Mouse (Mus musculus) forebrain, embryonic 12.5 days (tissue): ENCODE results near the gene Slc45a1. TPM values are rescaled to one million over a fixed set of nuclear protein-coding genes. Genes with fewer than 3 reads are reported as not detected.

Experiments
- ATAC-seq: fragments of 200-750 bp; cut with Nextera tagmentation; 2 replicates; pipeline ENCODE4 v1.8.0; 2017; ENCODE audit warnings: moderate TSS enrichment; ENCODE audit not compliant: low FRiP score
- H3K27ac ChIP-seq: fragments of 300-500 bp; sonication (generic); 2 replicates; pipeline ENCODE4 v1.5.1; 2016; ENCODE audit warnings: mild to moderate bottlenecking
- H3K27me3 ChIP-seq: fragments of 300-500 bp; sonication (generic); 2 replicates; pipeline ENCODE4 v1.6.1; 2016; ENCODE audit warnings: mild to moderate bottlenecking
- H3K36me3 ChIP-seq: fragments of 300-500 bp; sonication (generic); replicated peaks from 2 replicates; pipeline ENCODE4 v1.6.1; 2016; ENCODE audit warnings: mild to moderate bottlenecking
- H3K4me1 ChIP-seq: fragments of 300-500 bp; sonication (generic); 2 replicates; pipeline ENCODE4 v1.6.1; 2016
- H3K4me2 ChIP-seq: fragments of 300-500 bp; sonication (generic); 2 replicates; pipeline ENCODE4 v1.6.1; 2016; ENCODE audit warnings: mild to moderate bottlenecking, moderate library complexity
- H3K4me3 ChIP-seq: fragments of 300-500 bp; sonication (generic); replicated peaks from 2 replicates; pipeline ENCODE4 v1.5.1; 2016; ENCODE audit warnings: mild to moderate bottlenecking
- H3K9ac ChIP-seq: fragments of 300-500 bp; sonication (generic); 2 replicates; pipeline ENCODE4 v1.6.1; 2016; ENCODE audit warnings: mild to moderate bottlenecking
- H3K9me3 ChIP-seq: fragments of 300-500 bp; sonication (generic); 2 replicates; pipeline ENCODE4 v1.6.1; 2016
- WGBS: fragments of 180-500 bp; shearing (Covaris S2); methylation state at CpG from one replicate; pipeline ENCODE4 v1.1.7; 2016; 5-methylcytosine and 5-hydroxymethylcytosine counted together
- polyA plus RNA-seq: library from polyadenylated mRNA; unstranded; fragments of >200 nt; fragmentation: Nextera tagmentation; extraction: Ambion mirVana; gene quantifications from 2 replicates; pipeline ENCODE4 v1.2.1, GENCODE M21; 2016

The Slc45a1 gene
- polyA plus RNA-seq, 1 experiment from 2014 or later: 7.3 TPM

- Histone ChIP-seq H3K27ac (no peak overlapping the region), H3K4me2 (no peak overlapping the region), H3K36me3 (no peaks in the 10 kb centered on the region), H3K9me3 (no peaks in the 10 kb centered on the region), H3K9ac (no peak overlapping the region), H3K4me3 (no peak overlapping the region), H3K27me3 (peaks cover 35% of the 10 kb centered on the region), H3K4me1 (peaks cover 7% of the 10 kb centered on the region; the same call in 1 of the 2 replicates)
- WGBS: 44% methylated on average over 9 of the region's 11 CpGs
- no peak for ATAC-seq
Measured at GRCm38 (mm10) chr4:150653072-150653599, 1.2 kb upstream of the Slc45a1 start.

GRCm38 (mm10) chr4:150649327-150649726 lies 2.6 kb downstream of the Slc45a1 start:
- ATAC-seq: no peak
- no peak overlapping the region for H3K4me2 ChIP-seq
- WGBS: 83% methylated on average over 5 of the region's 5 CpGs
- no peaks in the 10 kb centered on the region for H3K9me3 ChIP-seq
- H3K36me3 ChIP-seq: no peaks in the 10 kb centered on the region
- H3K4me3 ChIP-seq: no peak overlapping the region
- H3K9ac ChIP-seq: no peak overlapping the region
- H3K4me1 ChIP-seq: peaks cover 4% of the 10 kb centered on the region; the same call in 1 of the 2 replicates
- H3K27me3 ChIP-seq: peaks cover 25% of the 10 kb centered on the region
- H3K27ac ChIP-seq: no peak overlapping the region

GRCm38 (mm10) chr4:150644299-150644698 lies 7.7 kb downstream of the Slc45a1 start:
- Histone ChIP-seq H3K36me3 (peaks cover 7% of the 10 kb centered on the region; the same call in 1 of the 2 replicates), H3K27me3 (no peaks in the 10 kb centered on the region), H3K27ac (no peak overlapping the region), H3K9me3 (no peaks in the 10 kb centered on the region), H3K4me3 (no peak overlapping the region), H3K4me2 (no peak overlapping the region), H3K9ac (no peak overlapping the region), H3K4me1 (no peaks in the 10 kb centered on the region)
- 92% methylated on average over 9 of the region's 9 CpGs for WGBS
- no peak for ATAC-seq

GRCm38 (mm10) chr4:150636635-150637034 lies 15.3 kb downstream of the Slc45a1 start:
- no peaks in the 10 kb centered on the region for H3K9me3 ChIP-seq
- 71% methylated on average over 6 of the region's 6 CpGs for WGBS
- no peak overlapping the region for H3K9ac ChIP-seq
- H3K27me3 ChIP-seq: no peaks in the 10 kb centered on the region
- no peak for ATAC-seq
- H3K4me1 ChIP-seq: no peaks in the 10 kb centered on the region
- H3K4me3 ChIP-seq: no peak overlapping the region
- H3K27ac ChIP-seq: no peak overlapping the region
- no peak overlapping the region for H3K4me2 ChIP-seq
- peaks cover 6% of the 10 kb centered on the region; the same call in 1 of the 2 replicates for H3K36me3 ChIP-seq

GRCm38 (mm10) chr4:150635568-150635967 lies 16.4 kb downstream of the Slc45a1 start:
- Histone ChIP-seq H3K9me3 (no peaks in the 10 kb centered on the region), H3K4me2 (no peak overlapping the region), H3K4me1 (no peaks in the 10 kb centered on the region), H3K27ac (no peak overlapping the region), H3K27me3 (no peaks in the 10 kb centered on the region), H3K9ac (no peak overlapping the region), H3K4me3 (no peak overlapping the region), H3K36me3 (peaks cover 3% of the 10 kb centered on the region; the same call in 1 of the 2 replicates)
- ATAC-seq: no peak
- WGBS: 87% methylated on average over 10 of the region's 10 CpGs

- H3K9me3 ChIP-seq: no peaks in the 10 kb centered on the region
- no peak for ATAC-seq
- no peak overlapping the region for H3K9ac ChIP-seq
- no peak overlapping the region for H3K27ac ChIP-seq
- no peak overlapping the region for H3K4me2 ChIP-seq
- H3K4me1 ChIP-seq: no peaks in the 10 kb centered on the region
- no peaks in the 10 kb centered on the region for H3K36me3 ChIP-seq
- H3K27me3 ChIP-seq: no peaks in the 10 kb centered on the region
- H3K4me3 ChIP-seq: no peak overlapping the region
- WGBS: 88% methylated on average over 11 of the region's 11 CpGs
Measured at GRCm38 (mm10) chr4:150629266-150629665, 22.7 kb downstream of the Slc45a1 start.

GRCm38 (mm10) chr4:150625951-150626732 lies 25.8 kb downstream of the Slc45a1 start:
- no peaks in the 10 kb centered on the region for H3K9me3 ChIP-seq
- no peak for ATAC-seq
- no peak overlapping the region for H3K4me3 ChIP-seq
- H3K4me2 ChIP-seq: no peak overlapping the region
- no peaks in the 10 kb centered on the region for H3K4me1 ChIP-seq
- H3K27ac ChIP-seq: no peak overlapping the region
- H3K9ac ChIP-seq: no peak overlapping the region
- H3K36me3 ChIP-seq: peaks cover 16% of the 10 kb centered on the region
- 47% methylated on average over 6 of the region's 6 CpGs for WGBS
- no peaks in the 10 kb centered on the region for H3K27me3 ChIP-seq

- Histone ChIP-seq H3K27me3 (no peaks in the 10 kb centered on the region), H3K36me3 (peaks cover 20% of the 10 kb centered on the region), H3K9me3 (no peaks in the 10 kb centered on the region), H3K4me1 (no peaks in the 10 kb centered on the region), H3K9ac (no peak overlapping the region), H3K27ac (no peak overlapping the region), H3K4me3 (no peak overlapping the region), H3K4me2 (no peak overlapping the region)
- 0 out of 2 replicates have a peak, but pooled peaks have one; percentile 50 for ATAC-seq
- 55% methylated on average over 1 of the region's 1 CpGs for WGBS
Measured at GRCm38 (mm10) chr4:150625425-150625824, 26.5 kb downstream of the Slc45a1 start.

- no peak overlapping the region for H3K27ac ChIP-seq
- 88% methylated on average over 4 of the region's 4 CpGs for WGBS
- no peak for ATAC-seq
- no peaks in the 10 kb centered on the region for H3K9me3 ChIP-seq
- no peaks in the 10 kb centered on the region for H3K4me1 ChIP-seq
- H3K36me3 ChIP-seq: peaks cover 24% of the 10 kb centered on the region
- H3K27me3 ChIP-seq: no peaks in the 10 kb centered on the region
- no peak overlapping the region for H3K4me2 ChIP-seq
- no peak overlapping the region for H3K9ac ChIP-seq
- no peak overlapping the region for H3K4me3 ChIP-seq
Measured at GRCm38 (mm10) chr4:150624933-150625332, 27.0 kb downstream of the Slc45a1 start.

GRCm38 (mm10) chr4:150624214-150624823 lies 27.7 kb downstream of the Slc45a1 start:
- Histone ChIP-seq H3K27ac (no peak overlapping the region), H3K27me3 (no peaks in the 10 kb centered on the region), H3K4me2 (no peak overlapping the region), H3K4me3 (no peak overlapping the region), H3K36me3 (peaks cover 25% of the 10 kb centered on the region), H3K4me1 (no peaks in the 10 kb centered on the region), H3K9me3 (no peaks in the 10 kb centered on the region), H3K9ac (no peak overlapping the region)
- 73% methylated on average over 11 of the region's 11 CpGs for WGBS
- ATAC-seq: no peak

- Histone ChIP-seq H3K4me3 (no peak overlapping the region), H3K36me3 (peaks cover 41% of the 10 kb centered on the region), H3K4me1 (no peaks in the 10 kb centered on the region), H3K9ac (no peak overlapping the region), H3K27ac (no peak overlapping the region), H3K9me3 (no peaks in the 10 kb centered on the region), H3K27me3 (no peaks in the 10 kb centered on the region), H3K4me2 (no peak overlapping the region)
- ATAC-seq: no peak
- WGBS: 91% methylated on average over 13 of the region's 13 CpGs
Measured at GRCm38 (mm10) chr4:150622641-150623040, 29.3 kb downstream of the Slc45a1 start.

- WGBS: 85% methylated on average over 7 of the region's 7 CpGs
- H3K4me1 ChIP-seq: no peaks in the 10 kb centered on the region
- ATAC-seq: no peak
- H3K36me3 ChIP-seq: peaks cover 78% of the 10 kb centered on the region
- no peak overlapping the region for H3K4me2 ChIP-seq
- no peak overlapping the region for H3K27ac ChIP-seq
- H3K27me3 ChIP-seq: no peaks in the 10 kb centered on the region
- no peak overlapping the region for H3K9ac ChIP-seq
- H3K4me3 ChIP-seq: no peak overlapping the region
- H3K9me3 ChIP-seq: no peaks in the 10 kb centered on the region
Measured at GRCm38 (mm10) chr4:150619011-150619410, 33.0 kb downstream of the Slc45a1 start.
